Mouse (Mus musculus) hindbrain, embryonic 11.5 days (tissue): ENCODE measurements around the gene Adra2b. TPM values are rescaled to one million over a fixed set of nuclear protein-coding genes. Genes with fewer than 3 reads are reported as not detected.

Source experiments
- ATAC-seq: fragments of 200-750 bp; cut with Nextera tagmentation; 2 replicates; pipeline ENCODE4 v1.8.0; 2017; ENCODE audit warnings: mild to moderate bottlenecking, moderate TSS enrichment, moderate library complexity; ENCODE audit not compliant: low FRiP score
- DNase-seq: peaks from one replicate; pipeline ENCODE4 v3.0.0-alpha.2; 2015; ENCODE audit warnings: low spot score
- H3K27ac ChIP-seq: fragments of 300-500 bp; sonication (generic); 2 replicates; pipeline ENCODE4 v1.5.1; 2014; ENCODE audit warnings: mild to moderate bottlenecking, low read depth, low read length
- H3K27me3 ChIP-seq: fragments of 300-500 bp; sonication (generic); 2 replicates; pipeline ENCODE4 v1.6.1; 2014; ENCODE audit warnings: mild to moderate bottlenecking, low read length, moderate library complexity, mixed read lengths; ENCODE audit not compliant: control insufficient read depth, insufficient read depth
- H3K36me3 ChIP-seq: fragments of 300-500 bp; sonication (generic); 2 replicates; pipeline ENCODE4 v1.6.1; 2014; ENCODE audit warnings: mild to moderate bottlenecking, low read length, moderate library complexity, mixed read lengths; ENCODE audit not compliant: control insufficient read depth, insufficient read depth
- H3K4me1 ChIP-seq: fragments of 300-500 bp; sonication (generic); replicated peaks from 2 replicates; pipeline ENCODE4 v1.6.1; 2014; ENCODE audit warnings: low read length, mixed read lengths; ENCODE audit not compliant: control insufficient read depth, insufficient read depth
- H3K4me2 ChIP-seq: fragments of 300-500 bp; sonication (generic); replicated peaks from 2 replicates; pipeline ENCODE4 v1.6.1; 2014; ENCODE audit warnings: mild to moderate bottlenecking, low read depth, low read length
- H3K4me3 ChIP-seq: fragments of 300-500 bp; sonication (generic); 2 replicates; pipeline ENCODE4 v1.5.1; 2014; ENCODE audit warnings: low read depth, low read length
- H3K9ac ChIP-seq: fragments of 300-500 bp; sonication (generic); 2 replicates; pipeline ENCODE4 v1.6.1; 2014; ENCODE audit warnings: low read depth, low read length
- H3K9me3 ChIP-seq: fragments of 300-500 bp; sonication (generic); 2 replicates; pipeline ENCODE4 v1.6.1; 2016; ENCODE audit warnings: low read length; ENCODE audit not compliant: control insufficient read depth
- WGBS: fragments of 180-500 bp; shearing (Covaris S2); extraction: QIAGEN DNeasy Blood & Tissue Kit; methylation state at CpG from one replicate; pipeline ENCODE4 v1.1.7; 2014; 5-methylcytosine and 5-hydroxymethylcytosine counted together
- polyA plus RNA-seq: library from polyadenylated mRNA; unstranded; fragments of >200 nt; fragmentation: Nextera tagmentation; extraction: Ambion mirVana; gene quantifications from 2 replicates; pipeline ENCODE4 v1.2.1, GENCODE M21; 2014

Gene Adra2b
- polyA plus RNA-seq = 2.7 and 3.5 TPM in 2 replicates

DNA sequence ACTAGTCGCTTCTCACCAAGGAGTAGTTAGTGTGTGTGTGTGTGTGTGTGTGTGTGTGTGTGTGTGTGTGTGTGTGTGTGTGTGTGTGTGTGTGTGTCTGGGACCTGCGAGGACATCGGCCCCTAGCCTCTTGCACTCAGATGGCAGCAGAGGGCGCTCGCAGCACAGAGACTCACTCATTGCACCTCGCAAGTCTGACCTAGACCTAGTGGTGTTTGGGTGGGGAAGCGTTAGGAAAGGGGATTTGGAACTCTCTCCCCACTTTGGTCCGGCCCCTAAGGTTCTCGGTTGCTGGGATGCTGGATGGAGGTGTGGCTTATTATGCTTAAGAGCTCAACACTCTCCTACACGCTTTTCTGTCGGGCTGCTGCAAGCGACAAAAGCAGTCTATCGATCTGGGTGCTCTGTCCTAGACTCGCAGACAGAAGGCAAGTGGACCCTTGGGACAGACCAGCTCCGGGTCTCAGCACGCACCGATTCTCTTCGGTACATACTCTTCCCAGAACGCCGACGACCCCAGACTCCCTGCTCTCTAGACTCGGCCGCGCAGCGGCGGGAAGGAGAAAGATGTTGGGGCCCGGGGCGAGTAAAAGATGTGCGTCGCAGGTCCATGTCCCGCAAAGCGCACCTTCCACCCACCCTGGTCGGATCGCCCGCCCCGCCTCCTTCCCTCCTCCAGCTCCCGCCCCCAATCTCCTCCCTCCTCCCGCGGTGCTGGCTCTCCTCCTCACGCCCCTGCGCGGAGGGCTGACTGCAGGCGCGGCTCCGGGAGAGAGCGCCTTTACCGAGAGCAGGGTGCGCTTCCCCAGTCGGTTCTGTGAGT lies at the start of gene Adra2b:
Adra2b (plus strand) TSS at position 750 of the 823 bp plus-strand sequence.
- peak; percentile 68 for ATAC-seq
- Histone ChIP-seq H3K27ac (no peak within 1 kb of the TSS), H3K4me3 (peak within 1 kb of the TSS; percentile 40), H3K4me2 (peak within 1 kb of the TSS; percentile 63), H3K9me3 (no peaks in the 10 kb centered on the region), H3K9ac (peak within 1 kb of the TSS; percentile 38), H3K36me3 (no peaks in the 10 kb centered on the region), H3K27me3 (peaks cover 49% of the 10 kb centered on the region), H3K4me1 (peaks cover 8% of the 10 kb centered on the region)
- peak; percentile 89 for DNase-seq
- WGBS = under 1% methylated on average over 44 of the region's 49 CpGs

DNA sequence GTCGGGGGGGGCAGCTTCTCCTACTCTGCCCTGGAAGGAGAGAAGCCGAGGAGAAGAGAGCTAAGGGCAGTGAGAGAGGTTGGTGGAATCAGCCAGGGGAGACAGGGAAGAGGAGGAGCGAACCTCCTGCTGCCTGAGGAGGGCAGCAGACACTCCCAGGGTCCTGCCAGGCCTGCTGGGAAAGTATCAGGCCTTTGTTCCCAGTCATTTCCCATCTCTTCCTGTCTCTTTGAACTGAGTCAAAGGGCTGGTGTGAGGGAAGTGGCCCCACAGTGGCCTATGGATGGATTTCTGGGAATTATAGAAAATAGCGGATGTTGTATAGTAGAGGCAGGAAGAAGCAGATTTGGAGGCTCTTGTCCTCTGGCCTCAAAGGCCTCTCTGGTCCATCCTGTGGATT lies 49.1 kb upstream of the Adra2b start:
- Histone ChIP-seq H3K9ac (no peak overlapping the region), H3K4me3 (no peak overlapping the region), H3K9me3 (no peaks in the 10 kb centered on the region), H3K4me1 (no peaks in the 10 kb centered on the region), H3K36me3 (no peaks in the 10 kb centered on the region), H3K4me2 (no peak overlapping the region), H3K27me3 (no peaks in the 10 kb centered on the region), H3K27ac (no peak overlapping the region)
- DNase-seq = no peak
- WGBS = 44% methylated on average over 4 of the region's 4 CpGs
- ATAC-seq = no peak

DNA sequence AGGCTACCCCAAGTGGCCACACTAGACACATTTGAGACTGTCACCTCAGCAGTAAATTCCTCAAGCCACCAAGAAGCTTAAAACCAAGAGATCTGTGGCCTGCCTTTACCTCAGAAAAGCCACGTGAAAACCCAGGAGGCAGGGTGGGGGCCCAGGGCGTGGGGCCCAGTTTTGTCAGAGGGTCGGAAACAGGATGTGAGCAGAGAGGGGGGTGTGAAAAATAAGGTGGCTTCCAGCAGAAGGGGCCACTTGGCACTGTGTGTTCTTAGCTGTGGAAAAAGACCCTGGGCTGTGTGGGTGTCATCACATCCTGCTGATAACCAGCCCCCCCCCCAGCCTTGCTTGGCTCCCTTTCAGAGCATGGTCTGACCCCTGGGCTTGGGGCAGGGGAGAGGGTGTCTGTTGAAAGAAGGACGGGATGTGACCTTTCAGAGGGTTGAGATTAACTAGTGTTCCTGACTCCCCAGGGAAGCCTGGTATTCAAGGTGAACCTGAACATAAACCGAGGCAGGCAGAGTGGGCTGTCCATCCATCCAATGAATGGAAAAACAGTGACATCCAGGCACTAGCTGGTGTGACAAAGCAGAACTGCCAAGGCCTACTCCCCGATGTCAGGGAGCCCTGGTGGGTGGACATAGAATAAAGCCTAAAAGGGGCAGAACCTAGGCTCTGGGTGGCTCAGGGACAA lies 48.4 kb upstream of the Adra2b start:
- H3K27me3 ChIP-seq = no peaks in the 10 kb centered on the region
- H3K4me3 ChIP-seq = no peak overlapping the region
- 74% methylated on average over 6 of the region's 6 CpGs for WGBS
- H3K36me3 ChIP-seq = no peaks in the 10 kb centered on the region
- H3K9me3 ChIP-seq = no peaks in the 10 kb centered on the region
- no peaks in the 10 kb centered on the region for H3K4me1 ChIP-seq
- ATAC-seq (no peak), DNase-seq (no peak)
- H3K9ac ChIP-seq = no peak overlapping the region
- no peak overlapping the region for H3K4me2 ChIP-seq
- H3K27ac ChIP-seq = no peak overlapping the region

DNA sequence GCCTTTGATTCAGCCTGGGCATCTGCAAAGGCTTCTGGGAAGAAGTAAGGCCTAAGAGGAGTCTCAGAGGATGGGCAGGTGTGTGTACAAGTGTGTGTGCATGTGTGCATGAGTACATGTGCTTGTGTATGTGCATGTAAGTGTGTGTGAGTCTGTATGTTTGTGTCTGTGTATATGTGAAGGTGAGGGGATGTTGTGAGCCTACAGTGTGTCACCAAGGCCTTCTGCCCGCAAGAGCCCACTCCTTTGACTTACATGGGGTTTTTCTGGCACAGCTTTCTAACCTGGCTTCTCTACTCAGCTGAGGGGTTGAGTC lies 47.9 kb upstream of the Adra2b start:
- no peaks in the 10 kb centered on the region for H3K4me1 ChIP-seq
- no peaks in the 10 kb centered on the region for H3K9me3 ChIP-seq
- H3K36me3 ChIP-seq = no peaks in the 10 kb centered on the region
- no peak overlapping the region for H3K27ac ChIP-seq
- no peak for ATAC-seq
- H3K9ac ChIP-seq = no peak overlapping the region
- H3K4me3 ChIP-seq = no peak overlapping the region
- no peak overlapping the region for H3K4me2 ChIP-seq
- no peaks in the 10 kb centered on the region for H3K27me3 ChIP-seq
- WGBS = 93% methylated on average over 1 of the region's 1 CpGs
- DNase-seq = no peak

DNA sequence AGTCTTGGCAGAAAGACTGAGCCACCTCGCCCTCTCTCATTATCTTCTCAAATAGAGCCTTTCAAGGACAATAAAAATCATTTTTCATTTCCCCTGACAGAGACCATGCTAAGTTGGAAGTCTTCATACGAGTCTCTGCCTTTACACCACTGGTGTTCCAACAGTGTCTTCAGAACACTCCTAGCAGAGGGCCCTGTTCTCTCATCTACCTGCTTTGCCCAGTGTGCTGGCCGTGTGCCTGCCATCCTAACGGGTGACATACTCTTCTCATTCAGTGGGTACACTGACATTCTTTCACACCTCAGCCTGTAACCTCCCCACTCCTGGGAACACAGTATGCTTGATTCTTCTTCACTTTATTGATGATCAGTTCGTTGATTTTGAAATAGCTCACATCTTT lies 46.6 kb upstream of the Adra2b start:
- Histone ChIP-seq H3K27me3 (no peaks in the 10 kb centered on the region), H3K4me1 (no peaks in the 10 kb centered on the region), H3K9ac (no peak overlapping the region), H3K27ac (no peak overlapping the region), H3K9me3 (no peaks in the 10 kb centered on the region), H3K4me3 (no peak overlapping the region), H3K4me2 (no peak overlapping the region), H3K36me3 (no peaks in the 10 kb centered on the region)
- ATAC-seq (no peak), DNase-seq (no peak)
- WGBS = 79% methylated on average over 5 of the region's 5 CpGs

DNA sequence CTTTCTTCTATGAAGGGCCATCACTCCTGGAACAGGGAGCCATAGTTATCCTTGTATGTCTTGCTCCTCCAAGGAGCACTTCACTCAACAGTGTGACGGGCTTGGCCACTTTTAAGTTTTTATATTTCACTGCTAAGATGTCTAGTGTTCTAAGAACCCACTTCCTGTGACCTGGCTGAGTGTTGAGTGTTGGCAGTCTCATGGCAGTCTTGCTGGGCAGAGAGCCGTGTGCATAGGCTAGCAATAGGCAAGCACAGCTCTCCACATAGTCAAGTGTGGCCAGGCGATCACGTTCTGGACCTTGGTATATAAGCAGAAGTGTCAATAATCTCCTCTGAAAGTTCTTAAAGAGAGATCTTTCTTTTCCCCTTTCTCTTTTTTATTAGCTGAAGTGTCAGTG lies 44.9 kb upstream of the Adra2b start:
- DNase-seq = no peak
- no peak overlapping the region for H3K27ac ChIP-seq
- H3K9ac ChIP-seq = no peak overlapping the region
- 91% methylated on average over 4 of the region's 4 CpGs for whole genome bisulfite sequencing
- H3K36me3 ChIP-seq = no peaks in the 10 kb centered on the region
- H3K27me3 ChIP-seq = no peaks in the 10 kb centered on the region
- H3K4me2 ChIP-seq = no peak overlapping the region
- no peaks in the 10 kb centered on the region for H3K9me3 ChIP-seq
- no peak for ATAC-seq
- no peaks in the 10 kb centered on the region for H3K4me1 ChIP-seq
- H3K4me3 ChIP-seq = no peak overlapping the region

DNA sequence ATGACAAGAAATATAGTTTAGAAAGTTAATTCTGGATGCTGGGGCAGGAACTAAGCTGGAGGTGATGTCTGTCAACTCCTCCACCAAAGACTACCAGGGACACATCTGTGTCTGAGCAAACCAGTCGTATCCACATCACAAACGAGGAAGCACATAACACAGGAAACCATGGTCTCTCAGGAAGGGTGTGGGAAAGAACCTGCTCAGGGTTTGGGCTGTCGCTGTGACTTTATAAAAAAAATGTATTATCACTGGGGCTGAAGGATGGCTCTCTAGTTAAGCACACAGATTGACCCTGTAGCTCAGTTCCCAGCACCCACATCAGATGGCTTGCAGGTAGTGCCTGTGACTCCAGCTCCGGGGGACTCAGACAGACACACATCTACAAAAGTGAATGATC lies 43.9 kb upstream of the Adra2b start:
- Histone ChIP-seq H3K9me3 (no peaks in the 10 kb centered on the region), H3K27ac (no peak overlapping the region), H3K4me2 (no peak overlapping the region), H3K36me3 (no peaks in the 10 kb centered on the region), H3K27me3 (no peaks in the 10 kb centered on the region), H3K4me3 (no peak overlapping the region), H3K4me1 (no peaks in the 10 kb centered on the region), H3K9ac (no peak overlapping the region)
- ATAC-seq (no peak), DNase-seq (no peak)
- WGBS = 83% methylated on average over 4 of the region's 4 CpGs

DNA sequence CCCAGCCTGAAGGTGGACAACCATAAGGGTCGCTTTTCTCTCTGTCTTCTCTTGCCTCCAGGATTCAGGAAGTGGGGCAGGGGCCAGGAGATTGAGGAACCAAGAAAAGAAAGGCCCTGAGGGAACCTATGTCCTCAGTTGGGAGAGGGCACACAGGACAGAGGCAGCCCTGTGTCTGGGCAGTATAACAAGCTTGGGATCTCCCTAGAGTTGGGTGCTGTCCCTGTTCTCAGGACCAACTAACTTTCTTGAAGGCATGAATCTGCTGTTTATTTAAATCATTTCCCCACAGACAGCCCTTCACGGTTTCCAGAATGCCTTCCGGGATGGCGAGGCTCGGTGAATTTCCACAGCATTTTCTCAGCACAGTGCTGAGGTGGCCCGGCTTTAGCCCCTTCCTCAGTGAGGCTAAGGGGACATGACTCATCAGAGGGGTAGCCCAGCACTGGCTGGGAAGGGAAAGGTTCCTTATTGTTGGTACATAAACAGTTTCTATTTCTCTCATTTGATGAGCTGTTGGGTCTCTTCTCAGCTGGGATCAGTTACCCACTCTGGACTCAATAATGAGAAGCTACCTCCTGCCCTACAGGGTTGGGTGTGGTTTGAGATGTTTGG lies 40.2 kb upstream of the Adra2b start:
- DNase-seq (no peak), ATAC-seq (no peak)
- Histone ChIP-seq H3K4me1 (no peaks in the 10 kb centered on the region), H3K27ac (no peak overlapping the region), H3K4me2 (no peak overlapping the region), H3K9ac (no peak overlapping the region), H3K4me3 (no peak overlapping the region), H3K9me3 (no peaks in the 10 kb centered on the region), H3K36me3 (no peaks in the 10 kb centered on the region), H3K27me3 (no peaks in the 10 kb centered on the region)
- WGBS = 86% methylated on average over 6 of the region's 6 CpGs
